Mouse (Mus musculus) liver, embryonic 13.5 days (tissue): Measurements from ENCODE around the gene Thada. TPM values are rescaled to one million over a fixed set of nuclear protein-coding genes. Genes with fewer than 3 reads are reported as not detected.

Source experiments
- ATAC-seq: fragments of 200-750 bp; cut with Nextera tagmentation; 2 replicates; pipeline ENCODE4 v1.8.0; 2017; ENCODE audit warnings: low read depth, mild to moderate bottlenecking, moderate number of reproducible peaks, moderate library complexity
- DNase-seq: peaks from one replicate; pipeline ENCODE4 v3.0.0; 2022
- H3K27ac ChIP-seq: fragments of 300-500 bp; sonication (generic); 2 replicates; pipeline ENCODE4 v1.5.1; 2015; ENCODE audit warnings: moderate library complexity, mild to moderate bottlenecking, inconsistent platforms
- H3K27me3 ChIP-seq: fragments of 300-500 bp; sonication (generic); 2 replicates; pipeline ENCODE4 v1.6.1; 2015; ENCODE audit warnings: mild to moderate bottlenecking, inconsistent platforms
- H3K36me3 ChIP-seq: fragments of 300-500 bp; sonication (generic); 2 replicates; pipeline ENCODE4 v1.6.1; 2015; ENCODE audit warnings: mild to moderate bottlenecking, inconsistent platforms
- H3K4me1 ChIP-seq: fragments of 300-500 bp; sonication (generic); replicated peaks from 2 replicates; pipeline ENCODE4 v1.6.1; 2015; ENCODE audit warnings: inconsistent platforms
- H3K4me2 ChIP-seq: fragments of 300-500 bp; sonication (generic); 2 replicates; pipeline ENCODE4 v1.6.1; 2015; ENCODE audit warnings: inconsistent platforms, mild to moderate bottlenecking, moderate library complexity
- H3K4me3 ChIP-seq: fragments of 300-500 bp; sonication (generic); replicated peaks from 2 replicates; pipeline ENCODE4 v1.5.1; 2015; ENCODE audit warnings: mild to moderate bottlenecking, inconsistent platforms
- H3K9ac ChIP-seq: fragments of 300-500 bp; sonication (generic); 2 replicates; pipeline ENCODE4 v1.6.1; 2015; ENCODE audit warnings: mild to moderate bottlenecking, inconsistent platforms
- H3K9me3 ChIP-seq: fragments of 300-500 bp; sonication (generic); replicated peaks from 2 replicates; pipeline ENCODE4 v1.6.1; 2016; ENCODE audit warnings: inconsistent platforms
- WGBS: fragments of 180-500 bp; shearing (Covaris S2); methylation state at CpG from one replicate; pipeline ENCODE4 v1.1.7; 2015; ENCODE audit not compliant: insufficient replicate concordance; 5-methylcytosine and 5-hydroxymethylcytosine counted together
- polyA plus RNA-seq: library from polyadenylated mRNA; unstranded; fragments of >200 nt; fragmentation: Nextera tagmentation; extraction: Ambion mirVana; gene quantifications from 2 replicates; pipeline ENCODE4 v1.2.1, GENCODE M21; 2015

Thada gene
- polyA plus RNA-seq, 1 experiment from 2014 or later, result 3.0 TPM

GRCm38 (mm10) chr17:84405616-84406015 is 60.4 kb downstream of the Thada start:
- no peaks in the 10 kb centered on the region for H3K4me1 ChIP-seq
- no peak overlapping the region for H3K9ac ChIP-seq
- peaks cover 20% of the 10 kb centered on the region; the same call in 1 of the 2 replicates for H3K36me3 ChIP-seq
- H3K4me2 ChIP-seq, result no peak overlapping the region
- ATAC-seq (no peak), DNase-seq (no peak)
- no peaks in the 10 kb centered on the region for H3K9me3 ChIP-seq
- H3K4me3 ChIP-seq, result no peak overlapping the region
- no peaks in the 10 kb centered on the region for H3K27me3 ChIP-seq
- H3K27ac ChIP-seq, result no peak overlapping the region
- WGBS, result 81% methylated on average over 6 of the region's 6 CpGs

GRCm38 (mm10) chr17:84401796-84402195 is 64.2 kb downstream of the Thada start:
- 87% methylated on average over 5 of the region's 5 CpGs for WGBS
- Histone ChIP-seq H3K27me3 (no peaks in the 10 kb centered on the region), H3K9ac (no peak overlapping the region), H3K4me3 (no peak overlapping the region), H3K4me1 (no peaks in the 10 kb centered on the region), H3K27ac (no peak overlapping the region), H3K36me3 (peaks cover 19% of the 10 kb centered on the region), H3K9me3 (no peaks in the 10 kb centered on the region), H3K4me2 (no peak overlapping the region)
- no peak for ATAC-seq
- no peak for DNase-seq

- Histone ChIP-seq H3K27me3 (no peaks in the 10 kb centered on the region), H3K4me2 (no peak overlapping the region), H3K27ac (no peak overlapping the region), H3K9ac (no peak overlapping the region), H3K9me3 (no peaks in the 10 kb centered on the region), H3K36me3 (peaks cover 26% of the 10 kb centered on the region), H3K4me1 (no peaks in the 10 kb centered on the region), H3K4me3 (no peak overlapping the region)
- WGBS, result 82% methylated on average over 6 of the region's 6 CpGs
- no peak for ATAC-seq
- DNase-seq, result no peak
Observed at GRCm38 (mm10) chr17:84399431-84399830, 66.6 kb downstream of the Thada start.

- ATAC-seq (no peak), DNase-seq (no peak)
- Histone ChIP-seq H3K4me1 (no peaks in the 10 kb centered on the region), H3K27ac (no peak overlapping the region), H3K9ac (no peak overlapping the region), H3K4me3 (no peak overlapping the region), H3K4me2 (no peak overlapping the region), H3K27me3 (no peaks in the 10 kb centered on the region), H3K9me3 (no peaks in the 10 kb centered on the region), H3K36me3 (peaks cover 34% of the 10 kb centered on the region)
- WGBS, result 92% methylated on average over 2 of the region's 2 CpGs
Observed at GRCm38 (mm10) chr17:84390026-84390425, 76.0 kb downstream of the Thada start.

GRCm38 (mm10) chr17:84386176-84386575 is 79.8 kb downstream of the Thada start:
- Histone ChIP-seq H3K27ac (no peak overlapping the region), H3K4me1 (no peaks in the 10 kb centered on the region), H3K4me3 (no peak overlapping the region), H3K27me3 (no peaks in the 10 kb centered on the region), H3K4me2 (no peak overlapping the region), H3K9ac (no peak overlapping the region), H3K36me3 (peaks cover 43% of the 10 kb centered on the region), H3K9me3 (no peaks in the 10 kb centered on the region)
- WGBS, result 78% methylated on average over 4 of the region's 4 CpGs
- DNase-seq (no peak), ATAC-seq (no peak)

GRCm38 (mm10) chr17:84385696-84386095 is 80.3 kb downstream of the Thada start:
- no peak for DNase-seq
- no peak overlapping the region for H3K9ac ChIP-seq

GRCm38 (mm10) chr17:84384661-84385060 is 81.3 kb downstream of the Thada start:
- Histone ChIP-seq H3K9ac (no peak overlapping the region), H3K27me3 (no peaks in the 10 kb centered on the region), H3K4me2 (no peak overlapping the region), H3K9me3 (no peaks in the 10 kb centered on the region), H3K4me3 (no peak overlapping the region), H3K27ac (no peak overlapping the region), H3K4me1 (no peaks in the 10 kb centered on the region), H3K36me3 (peaks cover 41% of the 10 kb centered on the region)
- DNase-seq (no peak), ATAC-seq (no peak)

More at GRCm38 (mm10) chr17:84385696-84386095, 80.3 kb downstream of the Thada start:
- no peaks in the 10 kb centered on the region for H3K9me3 ChIP-seq
- ATAC-seq, result no peak
- H3K36me3 ChIP-seq, result peaks cover 44% of the 10 kb centered on the region
- H3K4me2 ChIP-seq, result no peak overlapping the region
- H3K27me3 ChIP-seq, result no peaks in the 10 kb centered on the region
- H3K27ac ChIP-seq, result no peak overlapping the region
- 86% methylated on average over 6 of the region's 6 CpGs for WGBS
- H3K4me3 ChIP-seq, result no peak overlapping the region
- no peaks in the 10 kb centered on the region for H3K4me1 ChIP-seq

- Histone ChIP-seq H3K4me3 (no peak overlapping the region), H3K9ac (no peak overlapping the region), H3K4me1 (no peaks in the 10 kb centered on the region), H3K9me3 (no peaks in the 10 kb centered on the region), H3K36me3 (peaks cover 31% of the 10 kb centered on the region), H3K27ac (no peak overlapping the region), H3K27me3 (no peaks in the 10 kb centered on the region), H3K4me2 (no peak overlapping the region)
- ATAC-seq (no peak), DNase-seq (no peak)
- WGBS, result 82% methylated on average over 9 of the region's 9 CpGs
Observed at GRCm38 (mm10) chr17:84380340-84380739, 85.7 kb downstream of the Thada start.

- Histone ChIP-seq H3K27me3 (no peaks in the 10 kb centered on the region), H3K4me3 (no peak overlapping the region), H3K9ac (no peak overlapping the region), H3K36me3 (peaks cover 10% of the 10 kb centered on the region), H3K4me2 (no peak overlapping the region), H3K4me1 (no peaks in the 10 kb centered on the region), H3K27ac (no peak overlapping the region), H3K9me3 (no peaks in the 10 kb centered on the region)
- no peak for ATAC-seq
- DNase-seq, result no peak
- WGBS, result 76% methylated on average over 4 of the region's 4 CpGs
Observed at GRCm38 (mm10) chr17:84376882-84377281, 89.1 kb downstream of the Thada start.

GRCm38 (mm10) chr17:84372411-84373045 is 93.5 kb downstream of the Thada start:
- H3K4me1 ChIP-seq, result no peaks in the 10 kb centered on the region
- H3K4me2 ChIP-seq, result no peak overlapping the region
- no peaks in the 10 kb centered on the region for H3K9me3 ChIP-seq
- 78% methylated on average over 6 of the region's 6 CpGs for WGBS
- no peak overlapping the region for H3K27ac ChIP-seq
- ATAC-seq (no peak), DNase-seq (no peak)
- H3K9ac ChIP-seq, result no peak overlapping the region
- H3K4me3 ChIP-seq, result no peak overlapping the region
- H3K36me3 ChIP-seq, result peaks cover 14% of the 10 kb centered on the region
- no peaks in the 10 kb centered on the region for H3K27me3 ChIP-seq

- DNase-seq (no peak), ATAC-seq (no peak)
- Histone ChIP-seq H3K4me2 (no peak overlapping the region), H3K9me3 (no peaks in the 10 kb centered on the region), H3K27me3 (no peaks in the 10 kb centered on the region), H3K36me3 (peaks cover 14% of the 10 kb centered on the region), H3K4me1 (peaks cover 6% of the 10 kb centered on the region), H3K9ac (no peak overlapping the region), H3K4me3 (no peak overlapping the region), H3K27ac (no peak overlapping the region)
- 83% methylated on average over 5 of the region's 5 CpGs for whole genome bisulfite sequencing
Observed at GRCm38 (mm10) chr17:84370385-84370784, 95.6 kb downstream of the Thada start.

GRCm38 (mm10) chr17:84369769-84370168 is 96.2 kb downstream of the Thada start:
- Histone ChIP-seq H3K27ac (no peak overlapping the region), H3K4me2 (no peak overlapping the region), H3K4me1 (peaks cover 8% of the 10 kb centered on the region), H3K36me3 (peaks cover 14% of the 10 kb centered on the region), H3K9me3 (no peaks in the 10 kb centered on the region), H3K27me3 (no peaks in the 10 kb centered on the region), H3K4me3 (no peak overlapping the region), H3K9ac (no peak overlapping the region)
- no peak for ATAC-seq
- no peak for DNase-seq
- WGBS, result 72% methylated on average over 3 of the region's 3 CpGs
